Mouse (Mus musculus) intestine, embryonic 16.5 days (tissue): ENCODE measurements around the gene Cltb. TPM values are rescaled to one million over a fixed set of nuclear protein-coding genes. Genes with fewer than 3 reads are reported as not detected.
"Not testable (repeated sequence)": the region's sequence is repeated elsewhere in the genome, so short reads cannot be mapped to it uniquely, and the experiment has no call there.

Experiments
- ATAC-seq: fragments of 200-750 bp; cut with Nextera tagmentation; 2 replicates; pipeline ENCODE4 v1.8.0; 2017; ENCODE audit warnings: moderate TSS enrichment, moderate library complexity
- H3K27ac ChIP-seq: fragments of 300-500 bp; sonication (generic); 2 replicates; pipeline ENCODE4 v1.5.1; 2014; ENCODE audit warnings: mild to moderate bottlenecking, low read length
- H3K27me3 ChIP-seq: fragments of 300-500 bp; sonication (generic); replicated peaks from 2 replicates; pipeline ENCODE4 v1.6.1; 2014; ENCODE audit warnings: low read length, control low read depth, mixed read lengths; ENCODE audit not compliant: control insufficient read depth, insufficient read depth
- H3K36me3 ChIP-seq: fragments of 300-500 bp; sonication (generic); 2 replicates; pipeline ENCODE4 v1.6.1; 2014; ENCODE audit warnings: low read length, control low read depth; ENCODE audit not compliant: control insufficient read depth, insufficient read depth
- H3K4me1 ChIP-seq: fragments of 300-500 bp; sonication (generic); 2 replicates; pipeline ENCODE4 v1.6.1; 2014; ENCODE audit warnings: low read length, control low read depth, mixed read lengths; ENCODE audit not compliant: control insufficient read depth, insufficient read depth
- H3K4me2 ChIP-seq: fragments of 300-500 bp; sonication (generic); 2 replicates; pipeline ENCODE4 v1.6.1; 2014; ENCODE audit warnings: low read depth, low read length, control low read depth
- H3K4me3 ChIP-seq: fragments of 300-500 bp; sonication (generic); 2 replicates; pipeline ENCODE4 v1.5.1; 2014; ENCODE audit warnings: mild to moderate bottlenecking, low read length
- H3K9ac ChIP-seq: fragments of 300-500 bp; sonication (generic); 2 replicates; pipeline ENCODE4 v1.6.1; 2014; ENCODE audit warnings: low read depth, low read length
- H3K9me3 ChIP-seq: fragments of 300-500 bp; sonication (generic); 2 replicates; pipeline ENCODE4 v1.6.1; 2016; ENCODE audit warnings: low read length, control low read depth; ENCODE audit not compliant: control insufficient read depth
- WGBS: fragments of 180-500 bp; shearing (Covaris S2); extraction: QIAGEN DNeasy Blood & Tissue Kit; methylation state at CpG from one replicate; pipeline ENCODE4 v1.1.7; 2014; 5-methylcytosine and 5-hydroxymethylcytosine counted together
- polyA plus RNA-seq: library from polyadenylated mRNA; unstranded; fragments of >200 nt; fragmentation: Nextera tagmentation; extraction: Ambion mirVana; gene quantifications from 2 replicates; pipeline ENCODE4 v1.2.1, GENCODE M21; 2015

Gene Cltb
- polyA plus RNA-seq, 1 experiment from 2014 or later, result 80.1 TPM

- H3K9ac ChIP-seq, result no peak overlapping the region
- no peak for ATAC-seq
- WGBS, result 77% methylated on average over 8 of the region's 8 CpGs
- H3K27ac ChIP-seq, result no peak overlapping the region
- H3K4me1 ChIP-seq, result no peaks in the 10 kb centered on the region
- H3K4me3 ChIP-seq, result no peak overlapping the region
- no peak overlapping the region for H3K4me2 ChIP-seq
- no peaks in the 10 kb centered on the region for H3K27me3 ChIP-seq
- H3K9me3 ChIP-seq, result no peaks in the 10 kb centered on the region
- H3K36me3 ChIP-seq, result no peaks in the 10 kb centered on the region
These were observed 5.2 kb upstream of the Cltb start for GRCm38 (mm10) chr13:54616307-54616706.

GRCm38 (mm10) chr13:54613141-54613540, 2.0 kb upstream of the Cltb start:
- H3K27me3 ChIP-seq, H3K27ac ChIP-seq, H3K4me3 ChIP-seq, H3K4me2 ChIP-seq, ATAC-seq, H3K36me3 ChIP-seq, H3K9ac ChIP-seq, H3K9me3 ChIP-seq: not testable (repeated sequence)
- peaks cover 19% of the 10 kb centered on the region for H3K4me1 ChIP-seq
- WGBS, result 88% methylated on average over 8 of the region's 8 CpGs

DNA sequence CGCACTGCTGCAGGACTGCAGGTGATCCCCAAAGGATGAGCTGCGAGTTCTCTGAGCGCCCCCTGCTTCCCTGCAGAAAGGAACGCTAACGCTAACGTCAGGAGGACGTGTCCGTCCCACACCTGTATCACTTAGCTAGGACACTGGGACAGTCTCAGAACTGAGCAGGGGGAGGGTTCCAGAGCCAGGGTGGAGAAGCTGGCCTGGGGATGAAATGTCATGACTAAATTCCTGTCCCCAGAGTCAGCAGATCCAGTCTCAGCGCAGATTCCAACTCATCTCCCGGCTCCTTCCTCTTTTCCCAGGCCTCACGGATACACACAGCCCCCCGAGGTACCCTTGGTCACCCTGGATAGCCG, 552 bp downstream of the Cltb start:
- ATAC-seq, result peak; percentile 55
- Histone ChIP-seq H3K27ac (peak overlapping the region; percentile 75), H3K9ac (peak overlapping the region; percentile 89), H3K4me1 (peaks cover 26% of the 10 kb centered on the region), H3K27me3 (no peaks in the 10 kb centered on the region), H3K9me3 (no peaks in the 10 kb centered on the region), H3K36me3 (no peaks in the 10 kb centered on the region), H3K4me2 (peak overlapping the region; percentile 93), H3K4me3 (peak overlapping the region; percentile 85)
- 8% methylated on average over 13 of the region's 13 CpGs for WGBS

- H3K27ac ChIP-seq, result no peak overlapping the region
- 33% methylated on average over 1 of the region's 1 CpGs for WGBS
- no peak overlapping the region for H3K4me2 ChIP-seq
These were observed 1.8 kb downstream of the Cltb start for GRCm38 (mm10) chr13:54609301-54609700.

DNA sequence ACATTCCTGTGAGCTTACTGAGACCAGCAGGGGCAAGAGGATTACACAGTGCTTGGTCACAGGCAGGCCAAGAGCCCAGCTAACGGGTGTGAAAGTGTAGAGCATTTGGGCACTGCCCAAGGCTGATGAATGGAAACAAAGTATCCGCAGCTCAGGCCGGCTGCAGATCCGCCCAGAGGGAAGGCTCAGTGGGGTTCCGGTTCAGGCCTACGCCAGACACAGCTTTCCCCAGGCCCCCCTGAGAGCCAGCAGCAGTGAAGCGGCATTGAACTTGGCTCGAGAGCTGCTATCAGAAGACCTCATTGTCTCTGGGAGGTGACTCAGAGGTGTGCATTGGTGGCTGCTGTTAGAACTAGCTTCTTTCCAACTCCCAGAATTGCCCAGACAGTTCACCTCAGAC, 2.5 kb downstream of the Cltb start:
- H3K4me2 ChIP-seq, result 0 out of 2 replicates have a peak overlapping the region, but pooled peaks have one; percentile 11

More at GRCm38 (mm10) chr13:54609301-54609700, 1.8 kb downstream of the Cltb start:
- Histone ChIP-seq H3K27me3 (no peaks in the 10 kb centered on the region), H3K36me3 (0 out of 2 replicates have a peak, but pooled peaks cover 2% of the 10 kb centered on the region), H3K9ac (peak overlapping the region; percentile 43; the same call in 1 of the 2 replicates), H3K4me1 (peaks cover 31% of the 10 kb centered on the region), H3K9me3 (no peaks in the 10 kb centered on the region), H3K4me3 (no peak overlapping the region)
- no peak for ATAC-seq

GRCm38 (mm10) chr13:54608002-54608401, 3.1 kb downstream of the Cltb start:
- 72% methylated on average over 3 of the region's 3 CpGs for WGBS
- Histone ChIP-seq H3K9ac (no peak overlapping the region), H3K27me3 (no peaks in the 10 kb centered on the region), H3K4me1 (peaks cover 37% of the 10 kb centered on the region), H3K9me3 (no peaks in the 10 kb centered on the region), H3K4me3 (no peak overlapping the region), H3K36me3 (0 out of 2 replicates have a peak, but pooled peaks cover 2% of the 10 kb centered on the region), H3K4me2 (no peak overlapping the region), H3K27ac (no peak overlapping the region)
- no peak for ATAC-seq

More for the DNA sequence above, 2.5 kb downstream of the Cltb start:
- Histone ChIP-seq H3K27ac (0 out of 2 replicates have a peak overlapping the region, but pooled peaks have one; percentile 3), H3K9ac (peak overlapping the region; percentile 43), H3K4me3 (no peak overlapping the region), H3K9me3 (no peaks in the 10 kb centered on the region), H3K4me1 (peaks cover 31% of the 10 kb centered on the region), H3K36me3 (0 out of 2 replicates have a peak, but pooled peaks cover 2% of the 10 kb centered on the region), H3K27me3 (no peaks in the 10 kb centered on the region)
- WGBS, result 36% methylated on average over 8 of the region's 8 CpGs
- no peak for ATAC-seq

DNA sequence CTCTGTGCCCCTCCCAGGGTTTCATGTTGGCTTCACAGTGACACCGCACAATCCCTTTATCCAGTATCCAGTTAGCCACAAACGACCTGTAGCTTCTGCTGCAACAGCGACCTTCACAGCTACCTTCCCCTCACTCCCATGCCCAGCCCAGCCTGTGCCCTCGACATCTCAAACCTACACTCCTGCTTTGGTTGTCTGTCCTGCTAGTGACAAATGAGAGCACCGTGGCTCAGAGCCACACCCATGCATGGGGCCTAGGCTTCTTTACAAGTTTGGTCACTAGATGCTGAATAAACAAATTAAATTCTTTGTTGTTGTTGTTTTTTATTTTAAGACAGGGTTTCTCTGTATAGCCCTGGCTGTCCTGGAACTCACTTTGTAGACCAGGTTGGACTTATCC, 3.9 kb downstream of the Cltb start:
- 0 out of 2 replicates have a peak, but pooled peaks cover 2% of the 10 kb centered on the region for H3K36me3 ChIP-seq
- no peaks in the 10 kb centered on the region for H3K27me3 ChIP-seq
- H3K4me1 ChIP-seq, result peaks cover 44% of the 10 kb centered on the region
- 69% methylated on average over 5 of the region's 5 CpGs for WGBS
- H3K4me3 ChIP-seq, result no peak overlapping the region
- H3K9me3 ChIP-seq, result no peaks in the 10 kb centered on the region
- ATAC-seq, result no peak
- no peak overlapping the region for H3K9ac ChIP-seq
- H3K4me2 ChIP-seq, result no peak overlapping the region
- no peak overlapping the region for H3K27ac ChIP-seq

DNA sequence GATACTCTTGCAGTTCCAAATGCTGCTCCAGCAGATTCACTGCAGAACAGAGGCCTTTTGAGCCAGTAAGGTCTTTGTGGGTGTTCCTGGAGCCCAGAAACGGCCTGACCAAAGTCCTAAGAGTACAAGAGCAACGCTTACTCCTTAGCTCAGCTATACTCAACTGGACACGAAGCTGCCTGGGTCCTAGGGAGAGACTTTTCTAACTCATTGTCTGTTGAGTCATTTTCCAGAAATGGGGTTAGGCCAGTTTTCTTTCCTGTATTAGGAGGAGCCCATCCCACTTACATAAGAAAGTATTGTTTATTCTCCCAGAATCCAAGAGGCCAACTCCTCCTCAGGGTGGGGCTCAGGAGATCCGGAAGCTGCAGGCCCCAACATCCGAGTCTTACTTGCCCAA, 5.7 kb downstream of the Cltb start:
- H3K36me3 ChIP-seq, result 0 out of 2 replicates have a peak, but pooled peaks cover 2% of the 10 kb centered on the region
- no peak overlapping the region for H3K9ac ChIP-seq
- peaks cover 44% of the 10 kb centered on the region for H3K4me1 ChIP-seq
- H3K27ac ChIP-seq, result peak overlapping the region; percentile 76
- WGBS, result 53% methylated on average over 5 of the region's 5 CpGs
- H3K27me3 ChIP-seq, result no peaks in the 10 kb centered on the region
- H3K4me2 ChIP-seq, result no peak overlapping the region
- peak; percentile 24 for ATAC-seq
- H3K9me3 ChIP-seq, result no peaks in the 10 kb centered on the region
- H3K4me3 ChIP-seq, result no peak overlapping the region

DNA sequence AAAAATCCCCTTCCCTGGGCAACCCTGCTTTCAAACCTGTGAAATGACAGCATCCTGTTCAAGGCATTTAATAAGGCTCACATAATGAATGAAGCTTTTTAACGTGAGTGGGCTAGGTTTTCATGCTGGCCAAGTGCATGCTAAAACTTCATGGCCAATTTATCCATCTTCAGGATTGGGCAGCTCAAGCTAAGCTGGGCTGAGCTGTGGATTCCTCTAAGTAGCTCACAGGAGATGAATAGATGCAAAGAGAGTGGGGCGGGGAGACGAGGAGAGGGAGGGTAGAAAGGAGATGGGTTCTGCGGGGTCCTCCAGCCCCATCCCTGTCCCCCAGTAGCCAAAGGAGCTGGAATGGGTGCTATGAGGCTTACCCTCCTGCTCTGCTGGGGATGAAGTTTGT, 6.9 kb downstream of the Cltb start:
- H3K9ac ChIP-seq, result no peak overlapping the region
- 0 out of 2 replicates have a peak, but pooled peaks cover 2% of the 10 kb centered on the region for H3K36me3 ChIP-seq
- no peaks in the 10 kb centered on the region for H3K9me3 ChIP-seq
- no peak overlapping the region for H3K27ac ChIP-seq
- whole genome bisulfite sequencing, result 78% methylated on average over 4 of the region's 4 CpGs
- ATAC-seq, result no peak
- H3K4me3 ChIP-seq, result no peak overlapping the region
- no peak overlapping the region for H3K4me2 ChIP-seq
- no peaks in the 10 kb centered on the region for H3K27me3 ChIP-seq
- H3K4me1 ChIP-seq, result peaks cover 36% of the 10 kb centered on the region

DNA sequence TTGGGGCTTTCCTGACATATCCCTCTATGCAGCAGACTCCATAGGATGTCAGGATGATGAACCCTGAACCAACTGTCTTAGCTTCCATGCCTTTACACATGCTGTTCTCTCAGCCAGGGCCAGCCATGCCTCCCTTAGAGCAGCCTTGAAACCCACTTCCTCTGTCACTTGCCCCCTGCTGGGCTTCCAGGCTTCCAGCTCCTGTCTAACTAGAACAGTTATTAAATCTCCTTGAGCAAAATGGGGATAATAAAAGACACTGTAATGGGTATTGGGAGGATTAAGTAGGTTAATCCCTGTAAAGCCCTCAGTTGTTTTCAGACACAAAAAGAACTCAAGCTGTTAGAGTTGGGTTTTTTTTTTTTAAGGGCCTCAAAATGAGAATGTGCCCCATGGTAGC, 7.6 kb downstream of the Cltb start:
- H3K4me3 ChIP-seq, result no peak overlapping the region
- H3K27me3 ChIP-seq, result no peaks in the 10 kb centered on the region
- H3K4me1 ChIP-seq, result peaks cover 29% of the 10 kb centered on the region
- 0 out of 2 replicates have a peak, but pooled peaks cover 2% of the 10 kb centered on the region for H3K36me3 ChIP-seq
- no peak overlapping the region for H3K4me2 ChIP-seq
- no peak for ATAC-seq
- H3K27ac ChIP-seq, result peak overlapping the region; percentile 91
- peak overlapping the region; percentile 40; the same call in 1 of the 2 replicates for H3K9ac ChIP-seq
- H3K9me3 ChIP-seq, result no peaks in the 10 kb centered on the region
